Mouse (Mus musculus): ENCODE results near the gene Copa. TPM values are rescaled to one million over a fixed set of nuclear protein-coding genes. Genes with fewer than 3 reads are reported as not detected.
A peak's percentile ranks its signal among the peaks of the same experiment; 100 is the strongest.

Copa gene
- polyA plus RNA-seq, 1 experiment from 2014 or later: 55.4 TPM

- TF ChIP-seq CTCF (IDR thresholded peaks at IDR 0.05; ENCODE audit: low read depth) (no peak), EP300 (IDR thresholded peaks at IDR 0.05; ENCODE audit: low read depth) (no peak)
- WGBS (ENCODE audit: insufficient replicate concordance): 75% methylated on average over 3 of the region's 3 CpGs
Measured at GRCm38 (mm10) chr1:172155518-172155917, 73.2 kb downstream of the Copa start.

DNA sequence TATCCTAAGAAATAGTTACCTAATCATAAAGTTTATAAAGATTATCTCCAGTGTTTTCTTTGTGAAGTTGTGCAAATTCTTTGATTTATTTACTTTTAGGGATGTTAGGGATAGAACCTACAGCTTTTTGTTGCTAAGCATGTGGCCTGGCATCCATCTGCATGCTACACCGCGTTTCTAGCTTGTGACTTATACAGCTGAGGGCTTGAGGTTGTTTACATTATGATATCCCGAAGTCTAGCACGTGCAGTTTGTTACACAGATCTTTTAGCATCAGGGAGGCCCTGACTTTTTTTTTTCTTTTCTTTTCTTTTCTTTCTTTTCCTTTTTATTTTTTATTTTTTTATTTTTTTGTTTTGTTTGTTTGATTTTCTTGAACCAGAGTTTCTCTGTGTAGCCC lies 77.6 kb downstream of the Copa start:
- 68% methylated on average over 4 of the region's 4 CpGs for WGBS (ENCODE audit: insufficient replicate concordance)
- Histone ChIP-seq H3K9me3 (ENCODE audit: low read length) (no peaks in the 10 kb centered on the region), H3K4me1 (ENCODE audit: insufficient read depth) (peaks cover 6% of the 10 kb centered on the region), H3K27ac (ENCODE audit: low read depth) (no peak overlapping the region), H3K36me3 (replicated peaks; ENCODE audit: insufficient read depth, low read length) (peaks cover 16% of the 10 kb centered on the region), H3K4me2 (ENCODE audit: low read depth, low read length) (no peak overlapping the region), H3K27me3 (ENCODE audit: insufficient read depth, low read length) (no peaks in the 10 kb centered on the region), H3K9ac (replicated peaks) (no peak overlapping the region), H3K4me3 (ENCODE audit: low read depth, low read length) (no peak overlapping the region)
- TF ChIP-seq CTCF (IDR thresholded peaks at IDR 0.05; ENCODE audit: low read depth): no peak
- no peak for TF ChIP-seq EP300 (IDR thresholded peaks at IDR 0.05; ENCODE audit: low read depth)
- no peak for DNase-seq
- ATAC-seq: no peak

More at GRCm38 (mm10) chr1:172155518-172155917, 73.2 kb downstream of the Copa start:
- DNase-seq: no peak
- Histone ChIP-seq H3K9me3 (ENCODE audit: low read length) (no peaks in the 10 kb centered on the region), H3K27ac (ENCODE audit: low read depth) (no peak overlapping the region; the same call in 1 of the 2 replicates), H3K4me2 (ENCODE audit: low read depth, low read length) (no peak overlapping the region), H3K9ac (replicated peaks) (no peak overlapping the region), H3K4me3 (ENCODE audit: low read depth, low read length) (no peak overlapping the region), H3K4me1 (ENCODE audit: insufficient read depth) (peaks cover 9% of the 10 kb centered on the region), H3K27me3 (ENCODE audit: insufficient read depth, low read length) (no peaks in the 10 kb centered on the region), H3K36me3 (replicated peaks; ENCODE audit: insufficient read depth, low read length) (peaks cover 53% of the 10 kb centered on the region)
- ATAC-seq: no peak; the same call in 1 of the 2 replicates

GRCm38 (mm10) chr1:172160508-172160907 lies 78.2 kb downstream of the Copa start:
- no peak overlapping the region for H3K9ac ChIP-seq (replicated peaks)
- H3K4me3 ChIP-seq (ENCODE audit: low read depth, low read length): no peak overlapping the region
- TF ChIP-seq CTCF (IDR thresholded peaks at IDR 0.05; ENCODE audit: low read depth): no peak
- no peak for TF ChIP-seq EP300 (IDR thresholded peaks at IDR 0.05; ENCODE audit: low read depth)
- ATAC-seq (peak; percentile 71), DNase-seq (no peak)
- H3K36me3 ChIP-seq (replicated peaks; ENCODE audit: insufficient read depth, low read length): peaks cover 16% of the 10 kb centered on the region
- H3K4me1 ChIP-seq (ENCODE audit: insufficient read depth): peaks cover 6% of the 10 kb centered on the region
- no peaks in the 10 kb centered on the region for H3K27me3 ChIP-seq (ENCODE audit: insufficient read depth, low read length)
- H3K27ac ChIP-seq (ENCODE audit: low read depth): no peak overlapping the region
- no peaks in the 10 kb centered on the region for H3K9me3 ChIP-seq (ENCODE audit: low read length)
- H3K4me2 ChIP-seq (ENCODE audit: low read depth, low read length): no peak overlapping the region

DNA sequence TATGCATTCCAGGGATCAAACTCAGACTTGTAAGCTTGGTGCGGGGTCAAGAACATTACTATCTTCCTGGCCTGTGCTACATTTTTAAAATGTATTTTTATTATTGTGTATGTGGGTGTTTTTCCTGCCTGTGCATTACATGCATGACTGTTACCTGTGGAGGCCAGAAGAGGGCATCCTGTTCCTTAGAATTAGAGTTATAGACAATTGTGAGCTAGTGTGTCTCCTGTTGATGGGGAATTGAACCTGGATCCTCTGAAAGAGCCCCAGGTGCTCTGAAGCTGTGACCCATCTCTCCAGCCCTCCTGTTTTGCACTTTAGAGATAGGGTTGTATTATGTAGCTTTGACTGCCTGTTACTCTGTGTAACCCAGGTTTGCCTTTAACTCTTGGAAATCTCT lies 79.7 kb downstream of the Copa start:
- ATAC-seq (no peak), DNase-seq (no peak)
- H3K27ac ChIP-seq (ENCODE audit: low read depth): no peak overlapping the region
- peaks cover 6% of the 10 kb centered on the region for H3K4me1 ChIP-seq (ENCODE audit: insufficient read depth)
- no peak overlapping the region for H3K4me3 ChIP-seq (ENCODE audit: low read depth, low read length)
- 87% methylated on average over 1 of the region's 1 CpGs for WGBS (ENCODE audit: insufficient replicate concordance)
- H3K27me3 ChIP-seq (ENCODE audit: insufficient read depth, low read length): no peaks in the 10 kb centered on the region
- TF ChIP-seq EP300 (IDR thresholded peaks at IDR 0.05; ENCODE audit: low read depth) (no peak), CTCF (IDR thresholded peaks at IDR 0.05; ENCODE audit: low read depth) (peak; percentile 63)
- H3K9ac ChIP-seq (replicated peaks): no peak overlapping the region
- no peaks in the 10 kb centered on the region for H3K9me3 ChIP-seq (ENCODE audit: low read length)
- H3K4me2 ChIP-seq (ENCODE audit: low read depth, low read length): no peak overlapping the region
- peaks cover 22% of the 10 kb centered on the region for H3K36me3 ChIP-seq (replicated peaks; ENCODE audit: insufficient read depth, low read length)

- H3K9me3 ChIP-seq (ENCODE audit: low read length): no peaks in the 10 kb centered on the region
- no peak for ATAC-seq
- H3K4me1 ChIP-seq (ENCODE audit: insufficient read depth): peaks cover 6% of the 10 kb centered on the region
- no peak for DNase-seq
- peaks cover 30% of the 10 kb centered on the region for H3K36me3 ChIP-seq (replicated peaks; ENCODE audit: insufficient read depth, low read length)
- TF ChIP-seq CTCF (IDR thresholded peaks at IDR 0.05; ENCODE audit: low read depth) (no peak), EP300 (IDR thresholded peaks at IDR 0.05; ENCODE audit: low read depth) (no peak)
- H3K27me3 ChIP-seq (ENCODE audit: insufficient read depth, low read length): no peaks in the 10 kb centered on the region
- no peak overlapping the region for H3K9ac ChIP-seq (replicated peaks)
- H3K4me3 ChIP-seq (ENCODE audit: low read depth, low read length): no peak overlapping the region
- 78% methylated on average over 6 of the region's 6 CpGs for WGBS (ENCODE audit: insufficient replicate concordance)
- H3K27ac ChIP-seq (ENCODE audit: low read depth): no peak overlapping the region
- no peak overlapping the region for H3K4me2 ChIP-seq (ENCODE audit: low read depth, low read length)
Measured at GRCm38 (mm10) chr1:172162959-172163358, 80.6 kb downstream of the Copa start.

DNA sequence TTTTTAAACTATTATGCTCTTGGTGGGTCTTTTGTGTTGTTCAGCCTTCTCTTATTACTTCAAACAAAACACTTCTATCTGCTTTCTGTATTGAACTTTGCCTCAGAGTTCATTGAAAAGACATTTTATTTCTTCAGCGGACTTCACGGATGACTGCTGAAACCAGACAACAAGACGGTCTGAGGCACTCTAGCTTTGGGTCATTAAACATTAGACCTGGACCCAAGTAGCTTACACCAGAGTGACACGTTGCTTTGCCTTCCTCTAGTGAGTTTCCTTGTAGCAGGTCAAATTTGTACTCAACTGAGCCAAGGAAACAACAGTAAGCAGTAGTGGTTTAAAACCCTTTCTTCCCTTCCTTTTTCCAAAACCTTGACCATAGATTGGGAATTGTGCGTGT lies 85.6 kb downstream of the Copa start:
- Histone ChIP-seq H3K4me3 (ENCODE audit: low read depth, low read length) (no peak overlapping the region), H3K4me1 (ENCODE audit: insufficient read depth) (peaks cover 3% of the 10 kb centered on the region; the same call in 1 of the 2 replicates), H3K4me2 (ENCODE audit: low read depth, low read length) (no peak overlapping the region), H3K9me3 (ENCODE audit: low read length) (no peaks in the 10 kb centered on the region), H3K9ac (replicated peaks) (no peak overlapping the region), H3K36me3 (replicated peaks; ENCODE audit: insufficient read depth, low read length) (peaks cover 69% of the 10 kb centered on the region), H3K27ac (ENCODE audit: low read depth) (no peak overlapping the region), H3K27me3 (ENCODE audit: insufficient read depth, low read length) (no peaks in the 10 kb centered on the region)
- DNase-seq (no peak), ATAC-seq (no peak)
- 93% methylated on average over 5 of the region's 5 CpGs for WGBS (ENCODE audit: insufficient replicate concordance)
- no peak for TF ChIP-seq EP300 (IDR thresholded peaks at IDR 0.05; ENCODE audit: low read depth)
- no peak for TF ChIP-seq CTCF (IDR thresholded peaks at IDR 0.05; ENCODE audit: low read depth)

DNA sequence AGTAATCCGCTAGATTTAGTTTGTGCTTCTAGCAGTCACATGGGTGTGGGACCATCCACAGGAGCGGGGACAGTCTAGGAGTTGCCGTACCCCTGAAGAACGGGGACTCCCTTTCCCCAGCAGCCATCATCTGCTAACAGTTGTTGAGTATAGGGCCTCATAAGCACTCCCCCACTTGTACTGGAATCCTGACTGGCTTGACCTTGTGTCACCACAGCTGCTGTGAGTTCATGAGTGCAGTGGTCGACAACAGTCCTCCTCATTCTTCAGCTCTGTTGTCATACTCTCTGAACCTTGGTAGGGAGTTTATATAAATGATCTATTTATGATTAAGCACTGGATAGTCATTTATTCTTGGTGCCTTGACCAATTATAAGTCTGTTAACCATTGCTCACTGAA lies 87.5 kb downstream of the Copa start:
- no peaks in the 10 kb centered on the region for H3K27me3 ChIP-seq (ENCODE audit: insufficient read depth, low read length)
- no peaks in the 10 kb centered on the region for H3K9me3 ChIP-seq (ENCODE audit: low read length)
- no peak overlapping the region for H3K27ac ChIP-seq (ENCODE audit: low read depth)
- no peak overlapping the region for H3K9ac ChIP-seq (replicated peaks)
- ATAC-seq: no peak
- TF ChIP-seq CTCF (IDR thresholded peaks at IDR 0.05; ENCODE audit: low read depth) (no peak), EP300 (IDR thresholded peaks at IDR 0.05; ENCODE audit: low read depth) (no peak)
- no peak for DNase-seq
- H3K4me3 ChIP-seq (ENCODE audit: low read depth, low read length): no peak overlapping the region
- H3K4me1 ChIP-seq (ENCODE audit: insufficient read depth): no peaks in the 10 kb centered on the region
- peaks cover 85% of the 10 kb centered on the region for H3K36me3 ChIP-seq (replicated peaks; ENCODE audit: insufficient read depth, low read length)
- H3K4me2 ChIP-seq (ENCODE audit: low read depth, low read length): no peak overlapping the region
- 93% methylated on average over 5 of the region's 5 CpGs for WGBS (ENCODE audit: insufficient replicate concordance)

Other genes with a start within 250 kb of the Copa start
- gene Cd84, start 242.8 kb upstream of the Copa start, polyA plus RNA-seq (2015; fragmentation: Nextera tagmentation; extraction: Ambion mirVana): 10.8 and 11.2 TPM in 2 replicates
- 0.07 TPM in 1 of 2 replicates, not detected in the other for gene Gm10521, start 186.9 kb upstream of the Copa start, polyA plus RNA-seq (2015; fragmentation: Nextera tagmentation; extraction: Ambion mirVana)
- gene Slamf6, start 165.0 kb upstream of the Copa start, polyA plus RNA-seq (2015; fragmentation: Nextera tagmentation; extraction: Ambion mirVana): 6.8 and 7.2 TPM in 2 replicates
- gene Vangl2, start 54.1 kb upstream of the Copa start, polyA plus RNA-seq (2015; fragmentation: Nextera tagmentation; extraction: Ambion mirVana): 0.71 and 0.78 TPM in 2 replicates
- gene Nhlh1, start 25.0 kb upstream of the Copa start, polyA plus RNA-seq (2015; fragmentation: Nextera tagmentation; extraction: Ambion mirVana): not detected in 2 replicates
- 36.7 and 41.8 TPM in 2 replicates for gene Ncstn, start 266 bp downstream of the Copa start, polyA plus RNA-seq (2015; fragmentation: Nextera tagmentation; extraction: Ambion mirVana)
- 85.9 and 91.7 TPM in 2 replicates for gene Pex19, start 44.2 kb downstream of the Copa start, polyA plus RNA-seq (2015; fragmentation: Nextera tagmentation; extraction: Ambion mirVana)
- gene Dcaf8, start 65.6 kb downstream of the Copa start, polyA plus RNA-seq (2015; fragmentation: Nextera tagmentation; extraction: Ambion mirVana): 43.0 and 48.3 TPM in 2 replicates
- 14.1 and 14.5 TPM in 2 replicates for gene Pea15a, start 124.3 kb downstream of the Copa start, polyA plus RNA-seq (2015; fragmentation: Nextera tagmentation; extraction: Ambion mirVana)
- 0.61 and 9.1 TPM in 2 replicates for gene Casq1, start 137.3 kb downstream of the Copa start, polyA plus RNA-seq (2015; fragmentation: Nextera tagmentation; extraction: Ambion mirVana)
- gene Atp1a4, start 175.9 kb downstream of the Copa start, polyA plus RNA-seq (2015; fragmentation: Nextera tagmentation; extraction: Ambion mirVana): 0.04 and 0.08 TPM in 2 replicates
- gene Igsf8, start 179.1 kb downstream of the Copa start, polyA plus RNA-seq (2015; fragmentation: Nextera tagmentation; extraction: Ambion mirVana): 12.8 and 13.1 TPM in 2 replicates
- 0.29 and 1.4 TPM in 2 replicates for gene Atp1a2, start 215.5 kb downstream of the Copa start, polyA plus RNA-seq (2015; fragmentation: Nextera tagmentation; extraction: Ambion mirVana)
- 0.07 TPM in 2 replicates for gene Kcnj9, start 246.8 kb downstream of the Copa start, polyA plus RNA-seq (2015; fragmentation: Nextera tagmentation; extraction: Ambion mirVana)

Measured in liver, postnatal 0 days (tissue).